Mouse (Mus musculus): ENCODE measurements around the gene Best1. TPM values are rescaled to one million over a fixed set of nuclear protein-coding genes. Genes with fewer than 3 reads are reported as not detected.

Gene Best1
- polyA plus RNA-seq (2012; fragmentation: generic; extraction: Trizol) = 0.09 TPM
- long read RNA-seq, experiment 1, partial matches to known transcripts = 2 of 6 reads
- long read RNA-seq, experiment 1, other reads (novel, unspliced or antisense) = 4 of 6 reads
- long read RNA-seq, experiment 2 = 0 reads

DNA sequence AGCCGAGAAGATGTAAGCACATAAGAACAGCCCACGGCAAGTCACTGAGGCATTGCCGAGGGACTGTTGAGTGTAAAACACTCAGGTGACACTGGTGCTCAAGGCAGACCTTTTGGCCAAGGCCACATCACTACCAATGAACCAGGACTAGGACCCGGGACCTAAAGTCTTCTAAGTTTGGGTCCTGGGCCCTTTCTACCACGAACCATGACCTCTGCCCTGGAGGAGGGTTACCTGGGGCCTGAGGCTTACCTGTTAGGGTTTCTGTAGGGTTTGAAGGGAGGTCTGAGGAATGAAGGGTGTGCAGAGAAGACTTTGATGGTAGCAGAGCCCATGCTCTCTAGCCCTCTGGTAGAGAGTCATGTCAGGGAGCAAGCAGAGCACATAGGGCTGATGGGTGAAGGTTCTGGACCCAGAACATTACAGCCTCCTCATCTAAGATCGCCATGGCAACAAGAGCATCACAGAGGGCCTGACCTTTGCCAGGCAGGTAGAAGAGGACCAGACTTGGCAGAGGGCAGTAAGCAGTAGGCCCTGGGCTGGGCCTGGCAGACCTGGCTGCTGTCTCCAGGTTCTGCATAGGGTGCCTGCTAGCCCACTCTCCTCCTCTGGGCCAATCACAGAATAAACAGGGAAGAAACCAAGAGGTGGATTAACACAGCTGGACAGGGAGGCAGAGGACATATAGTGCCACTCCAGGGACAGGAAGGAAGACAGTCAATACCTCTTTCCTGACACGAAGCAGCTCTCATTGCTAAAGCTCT lies at the start of gene Best1, which contains the start of gene Rab3il1:
TSS of gene Best1 (minus strand) at position 428 of the 764 bp plus-strand sequence.
TSS of gene Rab3il1 (plus strand) at position 464 of the 764 bp plus-strand sequence.
- Histone ChIP-seq H3K36me3 (ENCODE audit: control insufficient read depth, insufficient read depth) (no peaks in the 10 kb centered on the region), H3K79me3 (ENCODE audit: low read depth) (no peaks in the 10 kb centered on the region), H3ac (ENCODE audit: control insufficient read depth, insufficient read length, low read depth) (no peak within 1 kb of the TSS), H3K79me2 (ENCODE audit: control insufficient read depth, insufficient read depth) (no peaks in the 10 kb centered on the region), H3K27me3 (ENCODE audit: control insufficient read depth, insufficient read depth, insufficient read length) (no peaks in the 10 kb centered on the region), H3K4me3 (ENCODE audit: insufficient read depth, poor library complexity, severe bottlenecking) (no peak within 1 kb of the TSS)
- TF ChIP-seq MYOD1 (IDR thresholded peaks at IDR 0.05; ENCODE audit: control insufficient read depth, insufficient read length, low read depth) (no peak), MYOG (IDR thresholded peaks at IDR 0.05; ENCODE audit: control insufficient read depth, extremely low read depth, insufficient read length) (no peak), CEBPB (IDR thresholded peaks at IDR 0.05; ENCODE audit: low read depth) (no peak)

GRCm38 (mm10) chr19:10050438-10050837 lies 49.0 kb upstream of the Best1 start:
- Histone ChIP-seq H3K27me3 (ENCODE audit: control insufficient read depth, insufficient read depth, insufficient read length) (no peaks in the 10 kb centered on the region), H3K79me3 (ENCODE audit: low read depth) (peaks cover 49% of the 10 kb centered on the region), H3K4me3 (ENCODE audit: insufficient read depth, poor library complexity, severe bottlenecking) (no peak overlapping the region), H3K36me3 (ENCODE audit: control insufficient read depth, insufficient read depth) (peaks cover 78% of the 10 kb centered on the region), H3ac (ENCODE audit: control insufficient read depth, insufficient read length, low read depth) (no peak overlapping the region), H3K79me2 (ENCODE audit: control insufficient read depth, insufficient read depth) (peaks cover 78% of the 10 kb centered on the region)
- TF ChIP-seq USF1 (IDR thresholded peaks at IDR 0.05; ENCODE audit: low read depth) = no peak
- no peak for TF ChIP-seq MYOD1 (IDR thresholded peaks at IDR 0.05; ENCODE audit: control insufficient read depth, insufficient read length, low read depth)
- TF ChIP-seq CTCF (IDR thresholded peaks at IDR 0.05; ENCODE audit: control insufficient read depth, insufficient read depth, insufficient read length) = no peak
- no peak for TF ChIP-seq MAX (IDR thresholded peaks at IDR 0.05)

GRCm38 (mm10) chr19:10049533-10049932 lies 48.1 kb upstream of the Best1 start:
- Histone ChIP-seq H3K36me3 (ENCODE audit: control insufficient read depth, insufficient read depth) (peaks cover 78% of the 10 kb centered on the region), H3ac (ENCODE audit: control insufficient read depth, insufficient read length, low read depth) (no peak overlapping the region), H3K27me3 (ENCODE audit: control insufficient read depth, insufficient read depth, insufficient read length) (no peaks in the 10 kb centered on the region), H3K4me3 (ENCODE audit: insufficient read depth, poor library complexity, severe bottlenecking) (no peak overlapping the region), H3K79me2 (ENCODE audit: control insufficient read depth, insufficient read depth) (peaks cover 87% of the 10 kb centered on the region), H3K79me3 (ENCODE audit: low read depth) (peaks cover 58% of the 10 kb centered on the region)
- TF ChIP-seq FOSL1 (IDR thresholded peaks at IDR 0.05; ENCODE audit: insufficient read depth, low read length, poor library complexity, severe bottlenecking) (no peak), CTCF (IDR thresholded peaks at IDR 0.05; ENCODE audit: control insufficient read depth, insufficient read depth, insufficient read length) (no peak), CEBPB (IDR thresholded peaks at IDR 0.05; ENCODE audit: low read depth) (no peak), USF1 (IDR thresholded peaks at IDR 0.05; ENCODE audit: low read depth) (no peak), MAX (IDR thresholded peaks at IDR 0.05) (no peak), MYOG (IDR thresholded peaks at IDR 0.05; ENCODE audit: control insufficient read depth, extremely low read depth, insufficient read length) (no peak), MYOD1 (IDR thresholded peaks at IDR 0.05; ENCODE audit: control insufficient read depth, insufficient read length, low read depth) (no peak)

DNA sequence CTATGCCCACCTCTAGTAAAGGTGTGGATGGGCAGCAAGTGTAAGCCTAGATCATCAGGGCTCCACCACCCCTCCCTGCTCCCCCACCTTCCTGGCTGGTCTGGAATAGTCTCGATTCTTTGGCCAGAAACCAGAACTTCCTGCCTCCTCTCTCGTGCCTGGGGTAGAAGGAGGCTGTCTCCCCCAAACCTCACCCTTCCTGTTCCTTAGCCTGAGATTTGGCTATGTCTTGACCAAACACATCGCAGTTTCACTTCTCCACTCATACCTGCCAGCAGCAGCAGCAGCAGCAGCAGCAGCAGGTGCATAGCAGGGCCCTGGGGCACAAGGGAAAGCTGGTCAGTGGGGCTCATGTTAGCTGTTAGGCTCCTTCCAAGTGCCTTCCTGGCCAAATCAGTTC lies 45.5 kb upstream of the Best1 start:
- Histone ChIP-seq H3ac (ENCODE audit: control insufficient read depth, insufficient read length, low read depth) (no peak overlapping the region), H3K36me3 (ENCODE audit: control insufficient read depth, insufficient read depth) (peaks cover 59% of the 10 kb centered on the region), H3K4me3 (ENCODE audit: insufficient read depth, poor library complexity, severe bottlenecking) (no peak overlapping the region), H3K27me3 (ENCODE audit: control insufficient read depth, insufficient read depth, insufficient read length) (no peaks in the 10 kb centered on the region), H3K79me2 (ENCODE audit: control insufficient read depth, insufficient read depth) (peaks cover 98% of the 10 kb centered on the region), H3K79me3 (ENCODE audit: low read depth) (peaks cover 76% of the 10 kb centered on the region)
- TF ChIP-seq CTCF (IDR thresholded peaks at IDR 0.05; ENCODE audit: control insufficient read depth, insufficient read depth, insufficient read length) = no peak
- TF ChIP-seq MYOD1 (IDR thresholded peaks at IDR 0.05; ENCODE audit: control insufficient read depth, insufficient read length, low read depth) = no peak
- no peak for TF ChIP-seq FOSL1 (IDR thresholded peaks at IDR 0.05; ENCODE audit: insufficient read depth, low read length, poor library complexity, severe bottlenecking)
- no peak for TF ChIP-seq CEBPB (IDR thresholded peaks at IDR 0.05; ENCODE audit: low read depth)
- TF ChIP-seq USF1 (IDR thresholded peaks at IDR 0.05; ENCODE audit: low read depth) = no peak
- no peak for TF ChIP-seq MYOG (IDR thresholded peaks at IDR 0.05; ENCODE audit: control insufficient read depth, extremely low read depth, insufficient read length)
- no peak for TF ChIP-seq MAX (IDR thresholded peaks at IDR 0.05)

- H3K27me3 ChIP-seq (ENCODE audit: control insufficient read depth, insufficient read depth, insufficient read length) = no peaks in the 10 kb centered on the region
- no peak for TF ChIP-seq MYOD1 (IDR thresholded peaks at IDR 0.05; ENCODE audit: control insufficient read depth, insufficient read length, low read depth)
- no peak for TF ChIP-seq USF1 (IDR thresholded peaks at IDR 0.05; ENCODE audit: low read depth)
- TF ChIP-seq FOSL1 (IDR thresholded peaks at IDR 0.05; ENCODE audit: insufficient read depth, low read length, poor library complexity, severe bottlenecking) = no peak
- TF ChIP-seq MAX (IDR thresholded peaks at IDR 0.05) = no peak
- TF ChIP-seq CEBPB (IDR thresholded peaks at IDR 0.05; ENCODE audit: low read depth) = no peak
- no peak for TF ChIP-seq CTCF (IDR thresholded peaks at IDR 0.05; ENCODE audit: control insufficient read depth, insufficient read depth, insufficient read length)
- TF ChIP-seq MYOG (IDR thresholded peaks at IDR 0.05; ENCODE audit: control insufficient read depth, extremely low read depth, insufficient read length) = no peak
- H3K79me2 ChIP-seq (ENCODE audit: control insufficient read depth, insufficient read depth) = peaks cover 98% of the 10 kb centered on the region
- no peak overlapping the region for H3K4me3 ChIP-seq (ENCODE audit: insufficient read depth, poor library complexity, severe bottlenecking)
- peaks cover 55% of the 10 kb centered on the region for H3K36me3 ChIP-seq (ENCODE audit: control insufficient read depth, insufficient read depth)
- H3K79me3 ChIP-seq (ENCODE audit: low read depth) = peaks cover 79% of the 10 kb centered on the region
- H3ac ChIP-seq (ENCODE audit: control insufficient read depth, insufficient read length, low read depth) = no peak overlapping the region
Measured at GRCm38 (mm10) chr19:10046346-10046745, 44.9 kb upstream of the Best1 start.

Measured in C2C12 (cell line).